Mouse (Mus musculus) ES-Bruce4 (cell line): ENCODE data around the gene Thoc6.

Source experiments
- CTCF ChIP-seq: IDR thresholded peaks from one replicate; pipeline ENCODE4 v1.8.1; 2011; ENCODE audit warnings: low read depth, low read length
- POLR2A ChIP-seq: IDR thresholded peaks from one replicate; pipeline ENCODE4 v1.8.1; 2011; ENCODE audit warnings: low read length; ENCODE audit not compliant: insufficient read depth

- TF ChIP-seq POLR2A (no peak), CTCF (no peak)
Observed at GRCm38 (mm10) chr17:23680336-23680735, 6.7 kb upstream of the Thoc6 start.
